Mouse (Mus musculus): ENCODE results near the gene Serbp1. TPM values are rescaled to one million over a fixed set of nuclear protein-coding genes. Genes with fewer than 3 reads are reported as not detected.

The Serbp1 gene
- total and polyA plus RNA-seq, 2 experiments from 2014 or later, result 166 to 297 TPM

DNA sequence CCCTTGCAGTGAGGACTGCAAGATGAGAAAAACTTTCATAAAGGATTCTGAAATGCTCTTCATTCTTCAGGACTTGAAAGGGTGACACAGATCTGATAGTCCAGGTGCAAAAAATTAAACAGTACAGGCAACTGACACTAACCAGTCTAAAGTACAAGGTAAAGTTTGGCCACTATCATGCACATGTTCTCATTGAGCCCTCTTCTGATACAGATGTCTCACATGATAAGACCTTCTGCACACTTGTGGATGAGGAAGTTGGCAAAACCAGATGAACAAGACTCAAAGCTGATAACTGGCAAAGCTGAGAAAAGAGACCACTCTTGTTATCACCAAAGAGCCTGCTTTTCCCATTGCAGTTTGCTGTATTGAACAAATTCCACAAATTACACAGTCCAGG lies 100.0 kb downstream of the Serbp1 start:
- Histone ChIP-seq H3K4me2 (ENCODE audit: low read depth, low read length, poor library complexity, severe bottlenecking) (no peak overlapping the region), H3K27me3 (ENCODE audit: insufficient read depth, low read length) (no peaks in the 10 kb centered on the region), H3K9ac (replicated peaks; ENCODE audit: low read length, poor library complexity, severe bottlenecking) (no peak overlapping the region), H3K9me3 (ENCODE audit: low read length) (no peaks in the 10 kb centered on the region), H3K36me3 (ENCODE audit: insufficient read depth, low read length) (no peaks in the 10 kb centered on the region), H3K4me3 (ENCODE audit: low read depth, low read length) (no peak overlapping the region), H3K27ac (ENCODE audit: low read depth, low read length) (no peak overlapping the region), H3K4me1 (ENCODE audit: insufficient read depth, low read length) (no peaks in the 10 kb centered on the region)
- no peak for DNase-seq (ENCODE audit: low spot score)
- ATAC-seq (ENCODE audit: low FRiP score), result no peak
- no peak for TF ChIP-seq CTCF (IDR thresholded peaks at IDR 0.05)

DNA sequence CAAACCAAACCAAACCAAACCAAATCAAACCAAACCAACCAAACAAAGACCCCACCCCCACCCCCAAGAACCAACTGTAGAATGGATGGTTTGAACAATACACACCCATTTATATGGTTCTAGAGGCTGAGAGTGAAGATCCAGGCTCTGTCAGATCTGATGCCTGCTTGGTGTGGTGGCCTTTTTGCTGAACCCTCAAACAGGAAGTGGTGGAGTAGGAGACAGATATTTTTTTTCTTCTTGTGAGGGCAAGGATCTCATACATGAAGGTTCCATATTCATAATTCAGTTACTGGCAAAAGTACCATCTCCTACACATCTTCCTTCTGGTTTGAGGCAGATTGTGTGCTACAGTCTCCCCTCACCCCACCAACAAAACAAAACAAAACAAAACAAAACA lies 101.5 kb downstream of the Serbp1 start:
- Histone ChIP-seq H3K36me3 (ENCODE audit: insufficient read depth, low read length) (no peaks in the 10 kb centered on the region), H3K4me1 (ENCODE audit: insufficient read depth, low read length) (no peaks in the 10 kb centered on the region), H3K27me3 (ENCODE audit: insufficient read depth, low read length) (no peaks in the 10 kb centered on the region), H3K9ac (replicated peaks; ENCODE audit: low read length, poor library complexity, severe bottlenecking) (no peak overlapping the region), H3K27ac (ENCODE audit: low read depth, low read length) (no peak overlapping the region), H3K4me3 (ENCODE audit: low read depth, low read length) (no peak overlapping the region), H3K4me2 (ENCODE audit: low read depth, low read length, poor library complexity, severe bottlenecking) (no peak overlapping the region), H3K9me3 (ENCODE audit: low read length) (no peaks in the 10 kb centered on the region)
- no peak for TF ChIP-seq CTCF (IDR thresholded peaks at IDR 0.05)
- no peak for DNase-seq (ENCODE audit: low spot score)
- no peak for ATAC-seq (ENCODE audit: low FRiP score)

Other genes with a start within 250 kb of the Serbp1 start
- gene Gadd45a, start 200.7 kb upstream of the Serbp1 start, total RNA-seq (2014; rRNA removed), result 8.6 and 10.2 TPM in 2 replicates
- gene Gadd45a, start 200.7 kb upstream of the Serbp1 start, polyA plus RNA-seq (2015; fragmentation: Nextera tagmentation; extraction: Ambion mirVana), result 9.6 and 11.2 TPM in 2 replicates
- gene Il12rb2, start 138.0 kb downstream of the Serbp1 start, total RNA-seq (2014; rRNA removed), result 0.22 and 0.24 TPM in 2 replicates
- 0.07 TPM in 1 of 2 replicates, not detected in the other for gene Il12rb2, start 138.0 kb downstream of the Serbp1 start, polyA plus RNA-seq (2015; fragmentation: Nextera tagmentation; extraction: Ambion mirVana)